Mouse (Mus musculus) layer of hippocampus, postnatal 36 days (tissue): ENCODE results near the gene Ankrd39. TPM values are rescaled to one million over a fixed set of nuclear protein-coding genes. Genes with fewer than 3 reads are reported as not detected.
"Not testable (repeated sequence)": the region's sequence is repeated elsewhere in the genome, so short reads cannot be mapped to it uniquely, and the experiment has no call there.

Experiments used
- DNase-seq, 2 experiments: peaks; one replicate each; pipeline ENCODE4 v3.0.0; 2022
- total RNA-seq, 2 experiments: library from RNA; stranded (reverse); gene quantifications; 2 replicates each; pipeline ENCODE4 v1.2.3; 2021

The Ankrd39 gene
- total RNA-seq, 2 experiments from 2014 or later: 11.9 to 12.6 TPM

GRCm38 (mm10) chr1:36551904-36552303 lies 4.7 kb upstream of the Ankrd39 start:
- DNase-seq: no peak

GRCm38 (mm10) chr1:36550075-36550863 lies 3.0 kb upstream of the Ankrd39 start:
- no peak for DNase-seq

- DNase-seq: no peak
These were observed 2.2 kb upstream of the Ankrd39 start for GRCm38 (mm10) chr1:36549491-36549890.

- DNase-seq: no peak
These were observed 1.5 kb upstream of the Ankrd39 start for GRCm38 (mm10) chr1:36548771-36549170.

GRCm38 (mm10) chr1:36547981-36548598 lies 845 bp upstream of the Ankrd39 start:
- DNase-seq: no peak

- no peak for DNase-seq
These were observed 1.2 kb downstream of the Ankrd39 start for GRCm38 (mm10) chr1:36545845-36546600.

GRCm38 (mm10) chr1:36545382-36545781 lies 1.9 kb downstream of the Ankrd39 start:
- no peak for DNase-seq

DNA sequence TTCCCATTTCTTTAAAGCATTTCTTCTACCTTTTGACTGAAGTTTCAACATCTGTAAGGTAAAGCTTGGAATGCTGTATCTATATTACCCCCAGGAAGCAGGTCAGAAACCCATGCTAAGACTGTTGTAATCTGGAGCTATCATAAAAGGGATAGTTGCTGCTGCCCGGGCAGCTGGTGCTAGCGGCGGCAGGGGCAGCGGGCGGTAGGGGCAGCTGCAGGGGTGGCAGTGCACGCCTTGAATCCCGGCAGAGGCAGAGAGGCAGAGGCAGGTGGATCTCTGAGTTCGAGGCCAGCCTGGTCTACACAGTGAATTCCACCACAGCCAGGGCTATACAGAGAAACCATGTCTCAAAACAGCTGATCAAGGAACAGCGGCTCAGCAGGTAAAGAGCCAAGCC lies 4.3 kb downstream of the Ankrd39 start:
- no peak for DNase-seq

- no peak for DNase-seq
These were observed 5.4 kb downstream of the Ankrd39 start for GRCm38 (mm10) chr1:36541844-36542243.

- DNase-seq: no peak
These were observed 6.4 kb downstream of the Ankrd39 start for GRCm38 (mm10) chr1:36540807-36541206.

DNA sequence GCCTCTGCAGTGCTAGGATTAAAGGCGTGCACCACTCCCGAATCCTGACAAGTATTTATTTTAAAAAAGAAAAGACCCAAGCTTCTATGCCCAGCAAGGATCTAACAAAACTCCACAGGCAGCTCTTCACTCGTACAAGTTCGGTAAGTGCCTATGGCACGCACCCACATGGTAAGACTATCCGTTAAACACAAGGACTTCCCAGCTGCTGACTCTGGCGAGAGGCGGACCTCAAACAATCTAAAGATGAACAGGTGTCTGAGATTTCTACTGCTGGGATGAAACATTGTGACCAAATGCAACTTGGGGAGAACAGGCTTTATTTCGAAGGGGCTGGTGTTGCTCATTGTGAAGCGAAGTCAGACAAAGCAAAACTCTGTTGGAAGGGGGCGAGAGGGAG lies 7.1 kb downstream of the Ankrd39 start:
- DNase-seq: no peak

- DNase-seq: no peak
These were observed 8.1 kb downstream of the Ankrd39 start, which contains the start of gene Gm42417 for GRCm38 (mm10) chr1:36539186-36539585. Gm42417 (minus strand) TSS chr1:36539429.

DNA sequence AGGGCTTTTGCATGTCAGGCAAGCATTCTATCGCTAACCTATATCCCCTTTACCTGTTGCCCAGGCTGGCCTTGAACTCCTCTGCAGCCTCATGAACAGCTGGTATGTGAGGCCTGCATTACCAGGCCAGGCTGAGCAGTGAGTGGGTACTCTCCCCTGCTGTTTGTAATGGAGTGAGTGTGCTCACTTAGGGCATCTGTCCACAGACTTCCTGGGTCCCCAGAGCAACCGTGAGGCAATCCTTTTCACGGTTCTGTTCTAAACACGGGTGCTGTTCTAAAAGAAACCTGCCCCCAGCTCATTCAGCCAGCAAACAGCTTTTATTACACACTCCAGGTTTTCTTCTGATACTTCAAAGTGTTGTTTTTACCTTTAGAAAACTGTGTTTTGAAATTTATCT lies 8.5 kb downstream of the Ankrd39 start:
- DNase-seq: no peak

DNA sequence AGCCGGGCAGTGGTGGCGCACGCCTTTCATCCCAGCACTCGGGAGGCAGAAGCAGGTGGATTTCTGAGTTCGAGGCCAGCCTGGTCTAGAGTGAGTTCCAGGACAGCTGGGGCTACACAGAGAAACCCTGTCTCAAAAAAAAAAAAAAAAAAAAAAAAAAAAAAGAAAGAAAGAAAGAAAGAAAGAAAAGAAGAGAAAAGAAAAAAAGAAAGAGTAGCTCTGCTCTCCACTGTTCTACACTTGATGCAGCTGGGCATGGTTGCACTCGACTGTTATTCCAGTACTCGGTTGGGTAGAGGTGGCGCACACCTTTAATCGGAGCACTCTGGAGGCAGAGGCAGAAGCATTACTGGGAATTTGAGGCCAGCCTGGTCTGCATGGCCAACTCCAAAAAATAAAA lies 10.5 kb downstream of the Ankrd39 start, which contains the start of gene Ankrd23:
Gene Ankrd23, minus strand, starts transcription at position 101 of the 400 bp plus-strand sequence.
- DNase-seq: not testable (repeated sequence)

DNA sequence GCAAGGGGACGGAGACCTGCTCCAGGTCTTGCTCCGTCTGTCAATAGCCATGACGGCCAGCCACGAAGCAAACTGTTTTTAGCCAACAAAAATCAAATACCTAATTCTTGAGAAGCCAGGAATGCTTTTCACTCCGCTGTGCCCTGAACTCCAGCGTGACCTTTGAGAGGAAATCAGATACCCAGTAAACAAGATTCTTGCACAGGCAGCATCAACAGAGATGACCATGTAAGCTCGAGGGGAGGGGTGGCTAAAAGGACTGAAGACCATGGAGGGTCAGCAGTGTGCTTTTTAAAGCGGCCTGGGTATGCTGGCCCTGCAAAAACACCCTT lies 10.9 kb downstream of the Ankrd39 start:
- no peak for DNase-seq

- DNase-seq: no peak
These were observed 11.5 kb downstream of the Ankrd39 start for GRCm38 (mm10) chr1:36535477-36536396.

DNA sequence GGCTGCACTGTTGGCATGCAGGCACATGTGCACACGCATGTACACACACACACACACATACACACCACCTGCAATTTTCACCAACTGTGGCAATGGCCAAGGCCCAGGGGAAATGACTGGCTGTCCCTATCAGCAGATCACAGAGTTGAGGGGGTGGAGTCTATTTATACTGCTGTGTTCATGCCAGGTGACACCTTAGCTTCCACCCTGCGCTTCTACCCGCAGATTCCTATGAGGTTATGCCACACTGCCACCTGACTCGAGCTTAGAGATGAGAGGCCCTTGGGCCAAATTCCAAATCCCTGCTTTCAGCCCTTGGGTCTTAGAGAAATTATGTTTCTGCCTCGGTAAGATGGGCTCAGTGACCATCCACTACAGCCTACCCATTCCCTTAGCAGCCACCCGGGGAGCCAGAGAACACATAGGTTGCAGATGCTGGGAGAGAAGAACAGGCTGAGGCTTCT lies 12.6 kb downstream of the Ankrd39 start:
- DNase-seq: no peak

DNA sequence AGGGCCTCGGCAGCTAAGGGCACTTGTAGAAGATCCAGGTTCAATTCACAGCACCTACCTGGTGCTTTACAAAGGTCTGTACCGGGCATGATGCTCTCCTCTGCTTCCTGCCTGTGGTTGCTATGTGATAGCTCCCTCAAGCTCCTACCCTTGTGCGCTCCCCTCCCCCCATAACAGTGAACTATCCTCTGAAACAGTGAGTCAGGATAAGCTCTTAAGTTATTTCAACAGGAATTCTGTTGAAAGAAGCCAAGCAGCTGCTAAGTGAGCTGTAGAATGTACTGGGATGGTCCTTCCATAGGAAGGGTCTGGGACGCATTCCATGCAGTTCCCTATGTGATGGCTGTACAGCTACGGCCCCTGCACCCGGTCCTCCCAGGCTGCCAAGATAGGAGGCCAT lies 13.7 kb downstream of the Ankrd39 start:
- no peak for DNase-seq

DNA sequence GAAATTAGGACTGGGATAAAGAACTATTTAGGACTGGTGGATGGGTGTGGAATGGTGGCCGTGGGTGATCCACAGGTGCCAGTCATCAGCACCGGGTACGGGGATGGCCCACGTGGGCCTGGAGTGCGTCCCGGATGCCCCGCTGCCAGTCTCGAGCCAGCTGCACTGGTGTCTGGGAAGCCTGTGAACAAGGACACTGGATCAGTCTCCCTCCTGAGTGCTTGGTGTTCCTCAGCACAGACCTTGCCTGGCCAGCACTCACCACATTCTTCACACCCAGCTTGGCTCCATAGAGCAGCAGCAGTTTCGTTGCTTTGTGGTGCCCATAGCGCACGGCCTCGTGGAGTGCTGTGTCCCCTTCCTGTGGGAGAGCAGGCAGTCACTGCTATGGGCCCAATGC lies 15.8 kb downstream of the Ankrd39 start:
- DNase-seq: no peak

DNA sequence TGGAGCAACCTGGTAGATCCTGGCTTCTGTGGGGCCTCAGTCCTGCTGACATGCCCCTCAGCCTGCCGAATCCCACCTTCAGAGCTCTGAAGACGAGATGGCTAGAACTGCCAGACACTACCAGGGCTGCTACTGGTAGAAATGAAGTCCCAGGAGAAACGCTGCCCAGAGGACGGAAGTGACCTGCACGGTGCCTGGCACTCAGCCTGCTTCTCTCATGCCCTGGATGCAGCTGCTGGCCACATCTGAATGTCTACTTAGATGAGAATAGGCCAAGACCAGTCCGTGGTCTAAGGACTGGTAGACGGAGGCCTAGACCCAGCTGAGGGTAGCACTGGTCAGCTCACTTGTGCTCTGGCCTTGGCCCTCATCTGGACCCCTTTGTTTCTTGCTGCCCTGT lies 16.3 kb downstream of the Ankrd39 start:
- DNase-seq: no peak

GRCm38 (mm10) chr1:36530485-36530884 lies 16.8 kb downstream of the Ankrd39 start:
- DNase-seq: no peak

- DNase-seq: no peak
These were observed 17.4 kb downstream of the Ankrd39 start for GRCm38 (mm10) chr1:36529875-36530274.
